Mouse (Mus musculus) MN1 (cell line): ENCODE results near the gene Tuba1b.

ENCODE experiments used
- DNase-seq: peaks from one replicate; pipeline ENCODE4 v3.0.0-alpha.2; 2016; ENCODE audit warnings: low spot score

Tuba1b gene

GRCm38 (mm10) chr15:98954425-98955253, 20.3 kb upstream of the Tuba1b start:
- peak; percentile 82 for DNase-seq

- DNase-seq, result peak; percentile 100
Observed at GRCm38 (mm10) chr15:98953401-98954356, 19.3 kb upstream of the Tuba1b start, which contains the start of the genes Gm49450 and Tuba1a. TSS of gene Gm49450 (minus strand) at chr15:98953551. TSS of gene Tuba1a (minus strand) at chr15:98953703.

GRCm38 (mm10) chr15:98952751-98953400, 18.5 kb upstream of the Tuba1b start:
- peak; percentile 90 for DNase-seq

GRCm38 (mm10) chr15:98952063-98952455, 17.7 kb upstream of the Tuba1b start:
- peak; percentile 84 for DNase-seq

- peak; percentile 82 for DNase-seq
Observed at GRCm38 (mm10) chr15:98951122-98952062, 17.0 kb upstream of the Tuba1b start.

GRCm38 (mm10) chr15:98949607-98949892, 15.2 kb upstream of the Tuba1b start:
- DNase-seq, result no peak

GRCm38 (mm10) chr15:98948857-98949606, 14.7 kb upstream of the Tuba1b start:
- peak; percentile 71 for DNase-seq

GRCm38 (mm10) chr15:98948382-98948781, 14.0 kb upstream of the Tuba1b start:
- peak; percentile 64 for DNase-seq

GRCm38 (mm10) chr15:98947884-98948283, 13.5 kb upstream of the Tuba1b start:
- peak; percentile 56 for DNase-seq

GRCm38 (mm10) chr15:98943133-98943532, 8.8 kb upstream of the Tuba1b start:
- no peak for DNase-seq

- no peak for DNase-seq
Observed at GRCm38 (mm10) chr15:98942081-98942480, 7.7 kb upstream of the Tuba1b start.

GRCm38 (mm10) chr15:98941539-98941938, 7.2 kb upstream of the Tuba1b start:
- no peak for DNase-seq

- DNase-seq, result peak; percentile 66
Observed at GRCm38 (mm10) chr15:98940816-98941215, 6.5 kb upstream of the Tuba1b start.

- peak; percentile 99 for DNase-seq
Observed at GRCm38 (mm10) chr15:98933833-98934216, 540 bp downstream of the Tuba1b start.

- peak; percentile 53 for DNase-seq
Observed at GRCm38 (mm10) chr15:98933004-98933671, 1.2 kb downstream of the Tuba1b start.

- no peak for DNase-seq
Observed at GRCm38 (mm10) chr15:98930998-98931397, 3.4 kb downstream of the Tuba1b start.

- DNase-seq, result no peak
Observed at GRCm38 (mm10) chr15:98930017-98930734, 4.2 kb downstream of the Tuba1b start.

GRCm38 (mm10) chr15:98928598-98929240, 5.6 kb downstream of the Tuba1b start:
- peak; percentile 93 for DNase-seq

- DNase-seq, result no peak
Observed at GRCm38 (mm10) chr15:98927566-98927965, 6.8 kb downstream of the Tuba1b start.
